Mouse (Mus musculus): ENCODE results near the gene Rap1a. TPM values are rescaled to one million over a fixed set of nuclear protein-coding genes. Genes with fewer than 3 reads are reported as not detected.

Rap1a gene
- polyA plus RNA-seq, 1 experiment from 2014 or later = 106 TPM

- WGBS (ENCODE audit: insufficient replicate concordance) = 74% methylated on average over 3 of the region's 3 CpGs
- H3K27ac ChIP-seq (replicated peaks) = no peak overlapping the region
- H3K9ac ChIP-seq = no peak overlapping the region
- H3K4me1 ChIP-seq (replicated peaks) = peaks cover 54% of the 10 kb centered on the region
- 0 out of 2 replicates have a peak, but pooled peaks cover 3% of the 10 kb centered on the region for H3K36me3 ChIP-seq (replicated peaks)
- H3K9me3 ChIP-seq (replicated peaks) = no peaks in the 10 kb centered on the region
- H3K4me2 ChIP-seq = no peak overlapping the region
- no peaks in the 10 kb centered on the region for H3K27me3 ChIP-seq
- no peak for ATAC-seq (ENCODE audit: insufficient read depth)
- H3K4me3 ChIP-seq (replicated peaks) = no peak overlapping the region
Observed at GRCm38 (mm10) chr3:105760063-105760462, 41.1 kb downstream of the Rap1a start.

GRCm38 (mm10) chr3:105758658-105759057 is 42.5 kb downstream of the Rap1a start:
- WGBS (ENCODE audit: insufficient replicate concordance) = 78% methylated on average over 4 of the region's 4 CpGs
- H3K4me1 ChIP-seq (replicated peaks) = peaks cover 46% of the 10 kb centered on the region
- H3K9me3 ChIP-seq (replicated peaks) = no peaks in the 10 kb centered on the region
- no peak for ATAC-seq (ENCODE audit: insufficient read depth)
- H3K9ac ChIP-seq = no peak overlapping the region
- no peak overlapping the region for H3K4me2 ChIP-seq
- H3K36me3 ChIP-seq (replicated peaks) = 0 out of 2 replicates have a peak, but pooled peaks cover 3% of the 10 kb centered on the region
- H3K27ac ChIP-seq (replicated peaks) = no peak overlapping the region
- H3K4me3 ChIP-seq (replicated peaks) = no peak overlapping the region
- no peaks in the 10 kb centered on the region for H3K27me3 ChIP-seq

- 0 out of 2 replicates have a peak, but pooled peaks have one; percentile 44 for ATAC-seq (ENCODE audit: insufficient read depth)
- Histone ChIP-seq H3K9me3 (replicated peaks) (no peaks in the 10 kb centered on the region), H3K27me3 (no peaks in the 10 kb centered on the region), H3K27ac (replicated peaks) (0 out of 2 replicates have a peak overlapping the region, but pooled peaks have one; percentile 39), H3K36me3 (replicated peaks) (no peaks in the 10 kb centered on the region), H3K4me3 (replicated peaks) (no peak overlapping the region), H3K9ac (no peak overlapping the region), H3K4me1 (replicated peaks) (peaks cover 40% of the 10 kb centered on the region), H3K4me2 (no peak overlapping the region)
Observed at GRCm38 (mm10) chr3:105758098-105758497, 43.0 kb downstream of the Rap1a start.

- H3K4me3 ChIP-seq (replicated peaks) = no peak overlapping the region
Observed at GRCm38 (mm10) chr3:105757323-105758083, 43.6 kb downstream of the Rap1a start.

GRCm38 (mm10) chr3:105756505-105756904 is 44.6 kb downstream of the Rap1a start:
- Histone ChIP-seq H3K4me1 (replicated peaks) (peaks cover 51% of the 10 kb centered on the region), H3K36me3 (replicated peaks) (no peaks in the 10 kb centered on the region), H3K9ac (no peak overlapping the region), H3K27ac (replicated peaks) (no peak overlapping the region; the same call in 1 of the 2 replicates), H3K27me3 (no peaks in the 10 kb centered on the region), H3K4me2 (no peak overlapping the region), H3K9me3 (replicated peaks) (no peaks in the 10 kb centered on the region), H3K4me3 (replicated peaks) (no peak overlapping the region)
- ATAC-seq (ENCODE audit: insufficient read depth) = no peak
- 64% methylated on average over 2 of the region's 2 CpGs for WGBS (ENCODE audit: insufficient replicate concordance)

More at GRCm38 (mm10) chr3:105757323-105758083, 43.6 kb downstream of the Rap1a start:
- no peak overlapping the region for H3K4me2 ChIP-seq
- no peaks in the 10 kb centered on the region for H3K9me3 ChIP-seq (replicated peaks)
- peaks cover 43% of the 10 kb centered on the region for H3K4me1 ChIP-seq (replicated peaks)
- H3K27me3 ChIP-seq = no peaks in the 10 kb centered on the region
- H3K9ac ChIP-seq = no peak overlapping the region
- peak overlapping the region; percentile 51; the same call in 1 of the 2 replicates for H3K27ac ChIP-seq (replicated peaks)
- WGBS (ENCODE audit: insufficient replicate concordance) = 45% methylated on average over 6 of the region's 6 CpGs
- ATAC-seq (ENCODE audit: insufficient read depth) = peak; percentile 47; the same call in 1 of the 2 replicates
- H3K36me3 ChIP-seq (replicated peaks) = no peaks in the 10 kb centered on the region

- no peak for ATAC-seq (ENCODE audit: insufficient read depth)
- Histone ChIP-seq H3K36me3 (replicated peaks) (no peaks in the 10 kb centered on the region), H3K4me2 (no peak overlapping the region), H3K4me3 (replicated peaks) (no peak overlapping the region), H3K9ac (no peak overlapping the region), H3K27ac (replicated peaks) (no peak overlapping the region), H3K27me3 (no peaks in the 10 kb centered on the region), H3K4me1 (replicated peaks) (peaks cover 42% of the 10 kb centered on the region), H3K9me3 (replicated peaks) (no peaks in the 10 kb centered on the region)
- 89% methylated on average over 9 of the region's 9 CpGs for WGBS (ENCODE audit: insufficient replicate concordance)
Observed at GRCm38 (mm10) chr3:105755123-105755522, 46.0 kb downstream of the Rap1a start.

- H3K4me1 ChIP-seq (replicated peaks) = peaks cover 42% of the 10 kb centered on the region
- H3K27me3 ChIP-seq = no peaks in the 10 kb centered on the region
- no peak overlapping the region for H3K9ac ChIP-seq
- no peak overlapping the region for H3K27ac ChIP-seq (replicated peaks)
- H3K36me3 ChIP-seq (replicated peaks) = 0 out of 2 replicates have a peak, but pooled peaks cover 5% of the 10 kb centered on the region
- H3K4me3 ChIP-seq (replicated peaks) = no peak overlapping the region
- WGBS (ENCODE audit: insufficient replicate concordance) = 70% methylated on average over 3 of the region's 3 CpGs
- no peak for ATAC-seq (ENCODE audit: insufficient read depth)
- H3K4me2 ChIP-seq = no peak overlapping the region
- no peaks in the 10 kb centered on the region for H3K9me3 ChIP-seq (replicated peaks)
Observed at GRCm38 (mm10) chr3:105754184-105754583, 47.0 kb downstream of the Rap1a start.

GRCm38 (mm10) chr3:105750810-105751209 is 50.3 kb downstream of the Rap1a start:
- Histone ChIP-seq H3K27ac (replicated peaks) (no peak overlapping the region), H3K9me3 (replicated peaks) (no peaks in the 10 kb centered on the region), H3K4me2 (no peak overlapping the region), H3K4me1 (replicated peaks) (peaks cover 21% of the 10 kb centered on the region), H3K4me3 (replicated peaks) (no peak overlapping the region), H3K36me3 (replicated peaks) (peaks cover 20% of the 10 kb centered on the region), H3K9ac (no peak overlapping the region), H3K27me3 (no peaks in the 10 kb centered on the region)
- ATAC-seq (ENCODE audit: insufficient read depth) = no peak
- WGBS (ENCODE audit: insufficient replicate concordance) = 22% methylated on average over 2 of the region's 2 CpGs

- no peak overlapping the region for H3K27ac ChIP-seq (replicated peaks)
- H3K9ac ChIP-seq = no peak overlapping the region
- no peaks in the 10 kb centered on the region for H3K9me3 ChIP-seq (replicated peaks)
- H3K27me3 ChIP-seq = no peaks in the 10 kb centered on the region
- ATAC-seq (ENCODE audit: insufficient read depth) = no peak
- H3K4me1 ChIP-seq (replicated peaks) = peaks cover 4% of the 10 kb centered on the region; the same call in 1 of the 2 replicates
- peaks cover 24% of the 10 kb centered on the region for H3K36me3 ChIP-seq (replicated peaks)
- H3K4me2 ChIP-seq = no peak overlapping the region
- no peak overlapping the region for H3K4me3 ChIP-seq (replicated peaks)
- WGBS (ENCODE audit: insufficient replicate concordance) = 63% methylated on average over 2 of the region's 2 CpGs
Observed at GRCm38 (mm10) chr3:105746542-105746941, 54.6 kb downstream of the Rap1a start.

DNA sequence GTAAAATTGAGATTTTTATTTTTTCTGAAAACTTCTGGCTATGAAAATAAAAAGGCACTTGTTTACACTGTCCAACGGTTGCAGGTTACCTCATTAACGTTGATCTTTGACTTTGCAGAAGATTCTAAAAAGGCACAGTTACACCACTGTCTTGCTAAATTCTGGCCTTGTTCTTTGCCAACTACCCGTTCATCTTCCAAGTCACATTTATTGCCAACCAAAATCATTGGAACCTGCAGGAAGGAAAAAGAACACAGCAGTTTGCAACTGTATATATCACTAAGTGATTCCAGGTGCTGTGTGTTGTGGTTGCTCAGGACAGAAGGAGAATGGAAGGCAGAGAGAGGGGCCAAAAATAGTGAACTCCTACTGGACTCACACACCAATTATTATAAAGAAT is 63.5 kb downstream of the Rap1a start:
- Histone ChIP-seq H3K27ac (replicated peaks) (no peak overlapping the region), H3K4me3 (replicated peaks) (no peak overlapping the region), H3K4me1 (replicated peaks) (no peaks in the 10 kb centered on the region; the same call in 1 of the 2 replicates), H3K36me3 (replicated peaks) (peaks cover 61% of the 10 kb centered on the region), H3K9me3 (replicated peaks) (no peaks in the 10 kb centered on the region), H3K9ac (no peak overlapping the region), H3K27me3 (no peaks in the 10 kb centered on the region), H3K4me2 (no peak overlapping the region)
- no peak for ATAC-seq (ENCODE audit: insufficient read depth)
- 75% methylated on average over 3 of the region's 3 CpGs for WGBS (ENCODE audit: insufficient replicate concordance)

GRCm38 (mm10) chr3:105737070-105737469 is 64.1 kb downstream of the Rap1a start:
- WGBS (ENCODE audit: insufficient replicate concordance) = 93% methylated on average over 7 of the region's 7 CpGs
- H3K9me3 ChIP-seq (replicated peaks) = no peaks in the 10 kb centered on the region
- ATAC-seq (ENCODE audit: insufficient read depth) = no peak
- H3K9ac ChIP-seq = no peak overlapping the region
- no peaks in the 10 kb centered on the region for H3K4me1 ChIP-seq (replicated peaks)
- peaks cover 67% of the 10 kb centered on the region for H3K36me3 ChIP-seq (replicated peaks)
- no peak overlapping the region for H3K27ac ChIP-seq (replicated peaks)
- H3K4me2 ChIP-seq = no peak overlapping the region
- no peaks in the 10 kb centered on the region for H3K27me3 ChIP-seq
- no peak overlapping the region for H3K4me3 ChIP-seq (replicated peaks)

All from liver, embryonic 15.5 days (tissue).